Mouse (Mus musculus) bone marrow, adult 2 months (tissue): ENCODE data around the gene Pitpnm1.

Experiments used
- CTCF ChIP-seq: fragments of 200-500 bp; IDR thresholded peaks from 2 replicates; pipeline ENCODE4 v1.5.1; 2011; ENCODE audit warnings: low read length, control low read depth; ENCODE audit not compliant: control insufficient read depth, insufficient read depth
- POLR2A ChIP-seq: fragments of 200-500 bp; IDR thresholded peaks from 2 replicates; pipeline ENCODE4 v1.6.1; 2011; ENCODE audit warnings: low read depth, mild to moderate bottlenecking, control low read depth, low read length, borderline replicate concordance; ENCODE audit not compliant: control insufficient read depth

GRCm38 (mm10) chr19:4148491-4148806 lies 48.7 kb downstream of the Pitpnm1 start, which contains the start of gene Coro1b:
- TF ChIP-seq CTCF (no peak), POLR2A (peak; percentile 63; the same call in 1 of the 2 replicates)
